Mouse (Mus musculus) cortical plate, adult 2 months (tissue): ENCODE data around the gene Rack1. TPM values are rescaled to one million over a fixed set of nuclear protein-coding genes. Genes with fewer than 3 reads are reported as not detected.
"Not testable (repeated sequence)": the region's sequence is repeated elsewhere in the genome, so short reads cannot be mapped to it uniquely, and the experiment has no call there.

Source experiments
- H3K27ac ChIP-seq: fragments of 200-500 bp; 2 replicates; pipeline ENCODE4 v1.5.1; 2012; ENCODE audit warnings: low read length, control low read depth, inconsistent platforms; ENCODE audit not compliant: insufficient read depth
- H3K4me1 ChIP-seq: fragments of 200-500 bp; 2 replicates; pipeline ENCODE4 v1.6.1; 2011; ENCODE audit warnings: low read length; ENCODE audit not compliant: control insufficient read depth, insufficient read depth
- H3K4me3 ChIP-seq: fragments of 200-500 bp; 2 replicates; pipeline ENCODE4 v1.5.1; 2011; ENCODE audit warnings: mild to moderate bottlenecking, low read length, control low read depth; ENCODE audit not compliant: insufficient read depth
- CTCF ChIP-seq: fragments of 200-500 bp; IDR thresholded peaks from 2 replicates; pipeline ENCODE4 v1.5.1; 2011; ENCODE audit warnings: mild to moderate bottlenecking, control low read depth, low read length; ENCODE audit not compliant: insufficient read depth; ENCODE audit errors: extremely low read depth
- POLR2A ChIP-seq: fragments of 200-500 bp; IDR thresholded peaks from 2 replicates; pipeline ENCODE4 v1.6.1; 2011; ENCODE audit warnings: mild to moderate bottlenecking, low read length, control low read depth; ENCODE audit not compliant: insufficient read depth; ENCODE audit errors: extremely low read depth
- polyA plus RNA-seq: library from polyadenylated mRNA; depleted of rRNA; stranded (reverse); fragments of >200 nt; gene quantifications from 2 replicates; pipeline ENCODE4 v1.2.3, GENCODE M21; 2012

Gene Rack1
- polyA plus RNA-seq, 1 experiment = 447 TPM

GRCm38 (mm10) chr11:48838181-48838797 lies 38.2 kb downstream of the Rack1 start:
- H3K4me1 ChIP-seq = no peaks in the 10 kb centered on the region; the same call in 1 of the 2 replicates
- no peak for TF ChIP-seq CTCF
- TF ChIP-seq POLR2A = no peak
- no peak overlapping the region for H3K27ac ChIP-seq
- peak overlapping the region; percentile 72 for H3K4me3 ChIP-seq

GRCm38 (mm10) chr11:48838879-48839680 lies 38.9 kb downstream of the Rack1 start:
- Histone ChIP-seq H3K4me1 (no peaks in the 10 kb centered on the region; the same call in 1 of the 2 replicates), H3K27ac (no peak overlapping the region), H3K4me3 (no peak overlapping the region)
- TF ChIP-seq CTCF (no peak), POLR2A (no peak)

- TF ChIP-seq CTCF (no peak), POLR2A (no peak)
- Histone ChIP-seq H3K27ac (no peak overlapping the region), H3K4me3 (no peak overlapping the region), H3K4me1 (no peaks in the 10 kb centered on the region; the same call in 1 of the 2 replicates)
Observed at GRCm38 (mm10) chr11:48840805-48841204, 40.7 kb downstream of the Rack1 start.

- TF ChIP-seq CTCF (no peak), POLR2A (no peak)
- Histone ChIP-seq H3K4me3 (no peak overlapping the region), H3K4me1 (no peaks in the 10 kb centered on the region; the same call in 1 of the 2 replicates), H3K27ac (no peak overlapping the region)
Observed at GRCm38 (mm10) chr11:48841213-48841612, 41.1 kb downstream of the Rack1 start.

GRCm38 (mm10) chr11:48842378-48842792 lies 42.3 kb downstream of the Rack1 start:
- no peak overlapping the region for H3K27ac ChIP-seq
- TF ChIP-seq POLR2A (no peak), CTCF (no peak)
- H3K4me1 ChIP-seq = no peaks in the 10 kb centered on the region; the same call in 1 of the 2 replicates
- H3K4me3 ChIP-seq = no peak overlapping the region

GRCm38 (mm10) chr11:48843202-48843601 lies 43.1 kb downstream of the Rack1 start:
- no peak overlapping the region for H3K27ac ChIP-seq
- TF ChIP-seq CTCF (no peak), POLR2A (no peak)
- no peaks in the 10 kb centered on the region; the same call in 1 of the 2 replicates for H3K4me1 ChIP-seq
- no peak overlapping the region for H3K4me3 ChIP-seq

GRCm38 (mm10) chr11:48844309-48844708 lies 44.2 kb downstream of the Rack1 start:
- no peak overlapping the region for H3K4me3 ChIP-seq
- H3K27ac ChIP-seq = no peak overlapping the region
- H3K4me1 ChIP-seq = no peaks in the 10 kb centered on the region
- TF ChIP-seq POLR2A (no peak), CTCF (no peak)

GRCm38 (mm10) chr11:48845244-48845815 lies 45.2 kb downstream of the Rack1 start:
- no peak for TF ChIP-seq POLR2A
- TF ChIP-seq CTCF = no peak
- H3K27ac ChIP-seq = no peak overlapping the region

GRCm38 (mm10) chr11:48846362-48846761 lies 46.2 kb downstream of the Rack1 start:
- H3K4me1 ChIP-seq = not testable (repeated sequence)

More at GRCm38 (mm10) chr11:48845244-48845815, 45.2 kb downstream of the Rack1 start:
- Histone ChIP-seq H3K4me1 (no peaks in the 10 kb centered on the region), H3K4me3 (no peak overlapping the region)

GRCm38 (mm10) chr11:48846881-48847280 lies 46.7 kb downstream of the Rack1 start:
- no peak for TF ChIP-seq POLR2A
- no peak for TF ChIP-seq CTCF
- no peaks in the 10 kb centered on the region for H3K4me1 ChIP-seq
- H3K4me3 ChIP-seq = no peak overlapping the region
- no peak overlapping the region for H3K27ac ChIP-seq

More at GRCm38 (mm10) chr11:48846362-48846761, 46.2 kb downstream of the Rack1 start:
- not testable (repeated sequence) for H3K4me3 ChIP-seq, H3K27ac ChIP-seq
